Mouse (Mus musculus) brain, embryonic 14.5 days (tissue): ENCODE results near the gene Vkorc1.

Source experiments
- CTCF ChIP-seq: fragments of 200-500 bp; IDR thresholded peaks from 2 replicates; pipeline ENCODE4 v1.5.1; 2012; ENCODE audit warnings: inconsistent platforms, mild to moderate bottlenecking, moderate library complexity, borderline replicate concordance; ENCODE audit not compliant: insufficient read depth, insufficient read length; ENCODE audit errors: extremely low read depth
- POLR2A ChIP-seq: fragments of 200-500 bp; IDR thresholded peaks from 2 replicates; pipeline ENCODE4 v1.6.1; 2012; ENCODE audit warnings: mild to moderate bottlenecking, inconsistent platforms, borderline replicate concordance; ENCODE audit not compliant: poor library complexity, insufficient read depth, insufficient read length, severe bottlenecking; ENCODE audit errors: extremely low read depth

GRCm38 (mm10) chr7:127888821-127889220, 6.6 kb downstream of the Vkorc1 start:
- TF ChIP-seq CTCF (no peak), POLR2A (no peak)
